In the genomic region with DNA sequence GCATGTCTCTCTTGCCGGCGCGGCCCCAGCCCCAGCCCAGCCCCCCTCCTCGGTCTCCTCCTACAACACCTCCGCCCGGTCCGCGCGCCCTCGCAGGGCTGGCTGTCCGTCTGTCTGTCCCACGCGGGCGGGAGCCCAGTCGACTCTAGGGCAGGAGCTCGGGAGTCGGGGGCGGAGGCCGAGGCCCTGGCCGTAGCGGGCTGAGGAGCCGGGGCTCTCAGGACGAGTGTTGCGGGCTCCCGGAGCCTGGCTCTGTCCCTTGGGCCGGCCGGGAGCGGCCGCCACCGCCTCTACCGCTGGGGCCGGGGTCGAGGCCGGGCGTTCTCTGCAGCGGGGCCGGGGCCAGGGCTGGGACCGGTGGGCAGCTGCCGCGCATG, we compare ENCODE assay signal across 8 mouse cellular contexts.
DNase-seq lines count a peak whose midpoint lies in the region; ATAC-seq and TF ChIP-seq lines count a peak whose summit lies in the region.

No protein-coding gene starts in this region.

- no peak for DNase-seq in kidney, adult 8-10 months
- peak; percentile 49 for DNase-seq in ZHBTc4 (ENCODE audit: low read depth, low spot score)
- DNase-seq in hindbrain, embryonic 11.5 days (ENCODE audit: low spot score): no peak
- no peak for DNase-seq in liver, embryonic 14.5 days (ENCODE audit: low read depth in 3 of 3, low spot score in 3 of 3)
- DNase-seq in T-cell, adult 2 months (ENCODE audit: low spot score): no peak

- H3K36me3 ChIP-seq in kidney, embryonic 14.5 days (ENCODE audit: control insufficient read depth, insufficient read depth, low read length): no peaks in the 10 kb centered on the region
- no peaks in the 10 kb centered on the region for H3K36me3 ChIP-seq in embryonic facial prominence, embryonic 15.5 days
- no peaks in the 10 kb centered on the region for H3K36me3 ChIP-seq in hindbrain, embryonic 11.5 days (ENCODE audit: control insufficient read depth, insufficient read depth, low read length)
- no peaks in the 10 kb centered on the region for H3K36me3 ChIP-seq in liver, embryonic 14.5 days (replicated peaks; ENCODE audit: control insufficient read depth, insufficient read depth, low read depth)
- no peaks in the 10 kb centered on the region for H3K36me3 ChIP-seq in small intestine, adult 2 months (ENCODE audit: control insufficient read depth, insufficient read depth, low read length)

- no peak for TF ChIP-seq POLR2A in small intestine, adult 2 months (IDR thresholded peaks at IDR 0.05; ENCODE audit: low read depth, low read length)

- no peak overlapping the region for H3K27ac ChIP-seq in kidney, embryonic 14.5 days (ENCODE audit: low read depth, low read length)
- H3K27ac ChIP-seq in embryonic facial prominence, embryonic 15.5 days (replicated peaks): no peak overlapping the region
- peak overlapping the region; percentile 73 for H3K27ac ChIP-seq in hindbrain, embryonic 11.5 days (ENCODE audit: low read depth, low read length)
- no peak overlapping the region for H3K27ac ChIP-seq in liver, embryonic 14.5 days
- no peak overlapping the region for H3K27ac ChIP-seq in small intestine, adult 2 months (ENCODE audit: insufficient read depth, low read depth, low read length)

- peaks cover 21% of the 10 kb centered on the region for H3K4me1 ChIP-seq in kidney, embryonic 14.5 days (ENCODE audit: control insufficient read depth, insufficient read depth, low read length)
- peaks cover 39% of the 10 kb centered on the region for H3K4me1 ChIP-seq in embryonic facial prominence, embryonic 15.5 days
- H3K4me1 ChIP-seq in hindbrain, embryonic 11.5 days (replicated peaks; ENCODE audit: control insufficient read depth, insufficient read depth, low read length): no peaks in the 10 kb centered on the region; the same call in 1 of the 2 replicates
- 0 out of 4 replicates have a peak, but pooled peaks cover 0 to 2% of the 10 kb centered on the region in 2 experiments for H3K4me1 ChIP-seq in liver, embryonic 14.5 days (replicated peaks; ENCODE audit: control insufficient read depth in 2 of 2, insufficient read depth in 2 of 2, low read length in 1 of 2)
- H3K4me1 ChIP-seq in small intestine, adult 2 months (ENCODE audit: control insufficient read depth, insufficient read depth, insufficient read length, low read length): peaks cover 7% of the 10 kb centered on the region; the same call in 1 of the 2 replicates

- no peak for TF ChIP-seq CTCF in liver, embryonic 14.5 days (IDR thresholded peaks at IDR 0.05; ENCODE audit: low read depth)
- no peak for TF ChIP-seq CTCF in small intestine, adult 2 months (IDR thresholded peaks at IDR 0.05; ENCODE audit: extremely low read depth, insufficient read length, insufficient replicate concordance, low read depth, low read length)

- peak overlapping the region; percentile 66 for H3K9ac ChIP-seq in kidney, embryonic 14.5 days (ENCODE audit: low read depth, low read length)
- peak overlapping the region; percentile 58 for H3K9ac ChIP-seq in embryonic facial prominence, embryonic 15.5 days
- peak overlapping the region; percentile 76 for H3K9ac ChIP-seq in hindbrain, embryonic 11.5 days (ENCODE audit: low read depth, low read length)
- H3K9ac ChIP-seq in liver, embryonic 14.5 days (replicated peaks): no peak overlapping the region

- peaks cover 49% of the 10 kb centered on the region for H3K27me3 ChIP-seq in kidney, embryonic 14.5 days (ENCODE audit: control insufficient read depth, insufficient read depth, low read length)
- H3K27me3 ChIP-seq in embryonic facial prominence, embryonic 15.5 days: peaks cover 53% of the 10 kb centered on the region
- peaks cover 27% of the 10 kb centered on the region for H3K27me3 ChIP-seq in hindbrain, embryonic 11.5 days (ENCODE audit: control insufficient read depth, insufficient read depth, low read length)
- H3K27me3 ChIP-seq in liver, embryonic 14.5 days (ENCODE audit: control insufficient read depth, insufficient read depth, low read length): peaks cover 43% of the 10 kb centered on the region
- H3K27me3 ChIP-seq in small intestine, adult 2 months (ENCODE audit: control insufficient read depth, insufficient read depth, low read length): peaks cover 37% of the 10 kb centered on the region

- no peaks in the 10 kb centered on the region for H3K9me3 ChIP-seq in kidney, embryonic 14.5 days (ENCODE audit: control insufficient read depth, low read length)
- H3K9me3 ChIP-seq in embryonic facial prominence, embryonic 15.5 days (replicated peaks): no peaks in the 10 kb centered on the region
- H3K9me3 ChIP-seq in hindbrain, embryonic 11.5 days (ENCODE audit: control insufficient read depth, low read length): no peaks in the 10 kb centered on the region
- no peaks in the 10 kb centered on the region for H3K9me3 ChIP-seq in liver, embryonic 14.5 days (ENCODE audit: control insufficient read depth, low read length)

- 0% methylated on average over 24 of the region's 40 CpGs for WGBS in kidney, embryonic 14.5 days
- under 1% methylated on average over 40 of the region's 40 CpGs for WGBS in embryonic facial prominence, embryonic 15.5 days
- 0% methylated on average over 26 of the region's 40 CpGs for WGBS in hindbrain, embryonic 11.5 days
- WGBS in liver, embryonic 14.5 days (ENCODE audit: insufficient replicate concordance): 1% methylated on average over 40 of the region's 40 CpGs
- 2% methylated on average over 40 of the region's 40 CpGs for WGBS in small intestine, adult 2 months

- peak overlapping the region; percentile 78 for H3K4me2 ChIP-seq in kidney, embryonic 14.5 days (replicated peaks; ENCODE audit: low read depth, low read length)
- H3K4me2 ChIP-seq in embryonic facial prominence, embryonic 15.5 days (replicated peaks): peak overlapping the region; percentile 99
- peak overlapping the region; percentile 97 for H3K4me2 ChIP-seq in hindbrain, embryonic 11.5 days (replicated peaks; ENCODE audit: low read depth, low read length)
- H3K4me2 ChIP-seq in liver, embryonic 14.5 days (ENCODE audit: low read depth): peak overlapping the region; percentile 53

- peak overlapping the region; percentile 62 for H3K4me3 ChIP-seq in kidney, embryonic 14.5 days (ENCODE audit: low read length)
- peak overlapping the region; percentile 67 for H3K4me3 ChIP-seq in embryonic facial prominence, embryonic 15.5 days (replicated peaks)
- H3K4me3 ChIP-seq in hindbrain, embryonic 11.5 days (ENCODE audit: low read depth, low read length): peak overlapping the region; percentile 73
- peak overlapping the region; percentile 14 to 42; a peak in 3 of 4 replicates for H3K4me3 ChIP-seq in liver, embryonic 14.5 days (ENCODE audit: insufficient read depth in 1 of 2, low read depth in 2 of 2, low read length in 2 of 2)
- peak overlapping the region; percentile 55 for H3K4me3 ChIP-seq in small intestine, adult 2 months (ENCODE audit: low read depth, low read length)

- ATAC-seq in kidney, embryonic 14.5 days (ENCODE audit: low FRiP score, low TSS enrichment): peak; percentile 47
- ATAC-seq in embryonic facial prominence, embryonic 15.5 days (ENCODE audit: insufficient number of reproducible peaks, low FRiP score, low TSS enrichment, low read depth): peak; percentile 23; the same call in 1 of the 2 replicates
- peak; percentile 58 for ATAC-seq in hindbrain, embryonic 11.5 days (ENCODE audit: low FRiP score)
- ATAC-seq in liver, embryonic 14.5 days (ENCODE audit: insufficient read depth): no peak

- TF ChIP-seq EP300 in liver, embryonic 14.5 days (IDR thresholded peaks at IDR 0.05; ENCODE audit: low read depth): no peak
